Mouse (Mus musculus): Measurements from ENCODE around the gene Gm49450. TPM values are rescaled to one million over a fixed set of nuclear protein-coding genes. Genes with fewer than 3 reads are reported as not detected.
A peak's percentile ranks its signal among the peaks of the same experiment; 100 is the strongest.

Gene Gm49450
- polyA plus RNA-seq, 1 experiment from 2014 or later: not detected

GRCm38 (mm10) chr15:98893940-98894745, 59.2 kb downstream of the Gm49450 start, which contains the start of gene Rhebl1:
Gene Rhebl1 (minus strand): TSS chr15:98894540.
- ATAC-seq (replicated peaks; ENCODE audit: low FRiP score, low read depth) (no peak), DNase-seq (ENCODE audit: low spot score) (peak; percentile 33)
- TF ChIP-seq CTCF (IDR thresholded peaks at IDR 0.05; ENCODE audit: low read depth): no peak
- H3K9ac ChIP-seq (ENCODE audit: low read depth, low read length): peak within 1 kb of the TSS; percentile 55
- peak within 1 kb of the TSS; percentile 97 for H3K4me2 ChIP-seq (ENCODE audit: low read length)
- no peaks in the 10 kb centered on the region for H3K36me3 ChIP-seq (ENCODE audit: insufficient read depth, low read length)
- peaks cover 33% of the 10 kb centered on the region for H3K4me1 ChIP-seq (replicated peaks; ENCODE audit: insufficient read depth, low read length)
- H3K27me3 ChIP-seq (ENCODE audit: insufficient read depth, low read length): peaks cover 41% of the 10 kb centered on the region
- H3K9me3 ChIP-seq (replicated peaks; ENCODE audit: low read length): no peaks in the 10 kb centered on the region
- 0 out of 2 replicates have a peak within 1 kb of the TSS, but pooled peaks have one; percentile 42 for H3K27ac ChIP-seq
- peak within 1 kb of the TSS; percentile 51 for H3K4me3 ChIP-seq (replicated peaks; ENCODE audit: low read depth, low read length)
- under 1% methylated on average over 77 of the region's 77 CpGs for WGBS

- 68% methylated on average over 4 of the region's 4 CpGs for WGBS
- Histone ChIP-seq H3K9me3 (replicated peaks; ENCODE audit: low read length) (no peaks in the 10 kb centered on the region), H3K4me1 (replicated peaks; ENCODE audit: insufficient read depth, low read length) (peaks cover 26% of the 10 kb centered on the region), H3K27ac (no peak overlapping the region), H3K27me3 (ENCODE audit: insufficient read depth, low read length) (peaks cover 31% of the 10 kb centered on the region), H3K9ac (ENCODE audit: low read depth, low read length) (no peak overlapping the region), H3K36me3 (ENCODE audit: insufficient read depth, low read length) (no peaks in the 10 kb centered on the region), H3K4me2 (ENCODE audit: low read length) (no peak overlapping the region), H3K4me3 (replicated peaks; ENCODE audit: low read depth, low read length) (no peak overlapping the region)
- no peak for ATAC-seq (replicated peaks; ENCODE audit: low FRiP score, low read depth)
- no peak for TF ChIP-seq CTCF (IDR thresholded peaks at IDR 0.05; ENCODE audit: low read depth)
- DNase-seq (ENCODE audit: low spot score): no peak
These were observed 60.3 kb downstream of the Gm49450 start for GRCm38 (mm10) chr15:98893036-98893435.

GRCm38 (mm10) chr15:98891907-98892606, 61.3 kb downstream of the Gm49450 start:
- DNase-seq (ENCODE audit: low spot score) (peak; percentile 96), ATAC-seq (replicated peaks; ENCODE audit: low FRiP score, low read depth) (peak; percentile 70)
- H3K9me3 ChIP-seq (replicated peaks; ENCODE audit: low read length): no peaks in the 10 kb centered on the region
- H3K36me3 ChIP-seq (ENCODE audit: insufficient read depth, low read length): no peaks in the 10 kb centered on the region
- no peak overlapping the region for H3K27ac ChIP-seq
- peaks cover 23% of the 10 kb centered on the region for H3K4me1 ChIP-seq (replicated peaks; ENCODE audit: insufficient read depth, low read length)
- 35% methylated on average over 6 of the region's 6 CpGs for WGBS
- H3K4me2 ChIP-seq (ENCODE audit: low read length): no peak overlapping the region
- H3K4me3 ChIP-seq (replicated peaks; ENCODE audit: low read depth, low read length): no peak overlapping the region
- no peak overlapping the region for H3K9ac ChIP-seq (ENCODE audit: low read depth, low read length)
- peaks cover 25% of the 10 kb centered on the region for H3K27me3 ChIP-seq (ENCODE audit: insufficient read depth, low read length)
- peak; percentile 97 for TF ChIP-seq CTCF (IDR thresholded peaks at IDR 0.05; ENCODE audit: low read depth)

- H3K4me2 ChIP-seq (ENCODE audit: low read length): peak overlapping the region; percentile 43
- H3K4me3 ChIP-seq (replicated peaks; ENCODE audit: low read depth, low read length): no peak overlapping the region
- H3K27ac ChIP-seq: no peak overlapping the region
- ATAC-seq (replicated peaks; ENCODE audit: low FRiP score, low read depth) (no peak), DNase-seq (ENCODE audit: low spot score) (no peak)
- H3K4me1 ChIP-seq (replicated peaks; ENCODE audit: insufficient read depth, low read length): peaks cover 21% of the 10 kb centered on the region
- no peaks in the 10 kb centered on the region for H3K9me3 ChIP-seq (replicated peaks; ENCODE audit: low read length)
- 15% methylated on average over 19 of the region's 19 CpGs for WGBS
- H3K36me3 ChIP-seq (ENCODE audit: insufficient read depth, low read length): no peaks in the 10 kb centered on the region
- peaks cover 18% of the 10 kb centered on the region for H3K27me3 ChIP-seq (ENCODE audit: insufficient read depth, low read length)
- no peak for TF ChIP-seq CTCF (IDR thresholded peaks at IDR 0.05; ENCODE audit: low read depth)
- no peak overlapping the region for H3K9ac ChIP-seq (ENCODE audit: low read depth, low read length)
These were observed 62.1 kb downstream of the Gm49450 start for GRCm38 (mm10) chr15:98891198-98891742.

- Histone ChIP-seq H3K27me3 (ENCODE audit: insufficient read depth, low read length) (no peaks in the 10 kb centered on the region), H3K9me3 (replicated peaks; ENCODE audit: low read length) (no peaks in the 10 kb centered on the region), H3K4me3 (replicated peaks; ENCODE audit: low read depth, low read length) (no peak overlapping the region), H3K9ac (ENCODE audit: low read depth, low read length) (no peak overlapping the region), H3K4me1 (replicated peaks; ENCODE audit: insufficient read depth, low read length) (no peaks in the 10 kb centered on the region), H3K4me2 (ENCODE audit: low read length) (no peak overlapping the region), H3K27ac (no peak overlapping the region), H3K36me3 (ENCODE audit: insufficient read depth, low read length) (no peaks in the 10 kb centered on the region)
- WGBS: 81% methylated on average over 7 of the region's 7 CpGs
- DNase-seq (ENCODE audit: low spot score) (no peak), ATAC-seq (replicated peaks; ENCODE audit: low FRiP score, low read depth) (no peak)
- TF ChIP-seq CTCF (IDR thresholded peaks at IDR 0.05; ENCODE audit: low read depth): no peak
These were observed 65.8 kb downstream of the Gm49450 start for GRCm38 (mm10) chr15:98887526-98887925.

- no peak overlapping the region for H3K4me2 ChIP-seq (ENCODE audit: low read length)
- H3K27ac ChIP-seq: no peak overlapping the region
- H3K9ac ChIP-seq (ENCODE audit: low read depth, low read length): no peak overlapping the region
- no peak overlapping the region for H3K4me3 ChIP-seq (replicated peaks; ENCODE audit: low read depth, low read length)
- ATAC-seq (replicated peaks; ENCODE audit: low FRiP score, low read depth) (no peak), DNase-seq (ENCODE audit: low spot score) (no peak)
- WGBS: 58% methylated on average over 8 of the region's 8 CpGs
- no peaks in the 10 kb centered on the region for H3K36me3 ChIP-seq (ENCODE audit: insufficient read depth, low read length)
- H3K4me1 ChIP-seq (replicated peaks; ENCODE audit: insufficient read depth, low read length): no peaks in the 10 kb centered on the region
- no peak for TF ChIP-seq CTCF (IDR thresholded peaks at IDR 0.05; ENCODE audit: low read depth)
- H3K9me3 ChIP-seq (replicated peaks; ENCODE audit: low read length): no peaks in the 10 kb centered on the region
- no peaks in the 10 kb centered on the region for H3K27me3 ChIP-seq (ENCODE audit: insufficient read depth, low read length)
These were observed 66.5 kb downstream of the Gm49450 start for GRCm38 (mm10) chr15:98886667-98887387.
